Mouse (Mus musculus) layer of hippocampus, adult 6 months (tissue): ENCODE results near the gene Htr2a. TPM values are rescaled to one million over a fixed set of nuclear protein-coding genes. Genes with fewer than 3 reads are reported as not detected.

Experiments used
- long read RNA-seq, 2 experiments: library from polyadenylated mRNA; unstranded; transcript quantifications; one replicate each; pipeline ENCODE4 v2.0.0; 2019 to 2020
- polyA plus RNA-seq: library from polyadenylated mRNA; unstranded; fragments of <200 nt; fragmentation: Nextera tagmentation; gene quantifications from 2 replicates; pipeline ENCODE4 v1.2.3, GENCODE M21; 2021

Gene Htr2a
- polyA plus RNA-seq, result 1.9 and 2.0 TPM in 2 replicates
- long read RNA-seq, experiment 1, partial matches to known transcripts, result 0 of 3 reads
- long read RNA-seq, experiment 1, other reads (novel, unspliced or antisense), result 3 of 3 reads
- long read RNA-seq, experiment 2, full-length matches to known transcripts, result 5 of 9 reads
- long read RNA-seq, experiment 2, partial matches to known transcripts, result 4 of 9 reads
- long read RNA-seq, experiment 2, other reads (novel, unspliced or antisense), result 0 of 9 reads

GRCm38 (mm10) chr14:74640819-74641381, at the start of gene Htr2a:
TSS of gene Htr2a (plus strand) at chr14:74640840.

GRCm38 (mm10) chr14:74732079-74732783, 91.6 kb downstream of the Htr2a start, which contains the start of gene Esd:
TSS of gene Esd (plus strand) at chr14:74732297.

Other genes with a start within 250 kb of the Htr2a start
- gene Esd, start 91.5 kb downstream of the Htr2a start, polyA plus RNA-seq, result 226 and 234 TPM in 2 replicates